Mouse (Mus musculus) spleen, postnatal 14 days (tissue): ENCODE measurements around the gene Rbm3.
"Not testable (repeated sequence)": the region's sequence is repeated elsewhere in the genome, so short reads cannot be mapped to it uniquely, and the experiment has no call there.

Source experiments
- DNase-seq, 2 experiments: peaks; one replicate each; pipeline ENCODE4 v3.0.0; 2021 to 2022; ENCODE audit warnings: low spot score in 2 of 2

Rbm3 gene

DNA sequence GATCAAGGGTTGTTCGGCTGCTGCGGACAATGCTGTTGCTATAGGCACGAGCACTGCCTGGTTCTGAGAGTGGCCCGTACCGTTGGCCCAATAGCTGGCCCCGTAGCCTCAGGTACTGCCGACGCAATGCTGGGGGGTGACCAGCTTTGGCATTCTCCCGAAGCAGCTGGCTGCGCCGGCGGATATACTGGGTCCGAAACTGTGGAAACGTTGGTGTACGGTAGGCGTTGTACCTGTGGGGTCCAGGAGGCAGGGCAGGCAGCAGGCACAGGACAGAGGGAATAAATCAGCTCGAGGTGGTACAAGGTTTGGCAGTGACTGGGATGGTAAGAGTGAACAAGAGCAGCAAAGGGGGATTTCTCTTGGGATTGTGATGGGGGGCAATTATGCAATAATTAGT, 14.3 kb downstream of the Rbm3 start:
- DNase-seq = no peak

DNA sequence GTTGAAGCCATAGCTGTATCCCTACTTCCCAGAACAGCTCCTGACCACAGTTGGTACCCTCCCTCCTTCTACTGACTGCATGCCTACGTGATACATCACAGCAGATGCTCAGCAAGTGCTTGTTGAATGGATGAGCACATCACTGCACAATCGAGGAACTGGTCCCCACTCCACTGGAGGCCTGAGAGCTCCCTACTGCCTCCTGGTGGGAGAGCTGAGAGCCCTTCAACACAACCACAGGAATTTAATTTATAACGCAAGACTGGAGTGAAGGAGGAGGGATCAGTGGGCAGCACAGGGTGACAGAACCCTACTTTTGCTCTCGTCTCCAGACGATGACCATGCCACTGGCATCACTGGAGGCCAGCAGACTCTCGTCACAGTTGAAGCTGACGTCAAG, 20.4 kb downstream of the Rbm3 start:
- no peak for DNase-seq

DNA sequence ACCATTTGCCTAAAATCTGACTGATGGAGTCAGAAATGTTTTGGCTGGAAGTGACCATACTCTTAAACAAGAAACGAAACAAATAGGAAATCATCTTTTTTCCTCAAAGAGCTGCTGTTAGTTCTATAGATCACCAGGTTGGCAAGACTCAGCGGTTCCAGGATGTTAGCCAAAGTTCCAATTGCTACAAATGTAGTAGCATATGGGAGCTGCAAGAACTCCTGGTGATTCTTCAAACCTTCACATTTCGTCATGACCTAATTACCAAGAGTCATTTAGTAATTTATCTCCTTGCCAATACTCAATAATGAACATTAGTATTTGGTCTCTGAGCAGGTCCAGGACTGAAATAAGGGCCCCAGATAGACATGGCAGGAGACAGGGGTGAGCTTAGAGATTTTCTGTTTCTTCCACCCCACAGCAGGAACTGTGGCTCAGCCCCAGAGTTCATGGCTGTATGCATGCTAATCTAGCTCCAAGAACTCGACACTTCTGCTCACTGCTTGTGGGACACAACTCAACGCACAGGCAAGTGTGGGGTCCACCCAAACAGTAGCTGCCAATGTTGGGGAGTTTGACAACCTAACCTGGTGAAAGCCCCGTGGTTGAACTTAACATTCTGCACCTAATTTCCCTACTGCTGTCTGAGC, 21.7 kb downstream of the Rbm3 start:
- no peak for DNase-seq

DNA sequence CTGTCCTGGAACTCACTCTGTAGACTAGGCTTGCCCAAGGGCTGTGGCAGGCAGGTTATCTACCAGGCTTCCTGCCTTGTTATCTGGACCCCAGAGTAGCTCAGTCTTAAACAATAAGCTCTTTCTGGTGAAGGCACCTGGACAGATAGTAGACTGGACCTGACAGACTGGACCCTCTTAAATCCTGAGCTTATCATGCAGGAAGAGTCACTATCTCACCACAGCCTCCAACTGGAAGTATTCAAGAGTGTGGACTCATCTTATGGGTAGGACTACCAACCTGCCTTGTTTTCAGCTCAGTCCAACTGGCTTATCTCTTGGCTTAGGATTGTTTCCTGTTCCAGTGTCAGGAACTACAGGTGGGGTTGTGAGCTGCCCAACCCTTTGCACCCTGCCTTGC, 28.4 kb downstream of the Rbm3 start:
- no peak for DNase-seq

DNA sequence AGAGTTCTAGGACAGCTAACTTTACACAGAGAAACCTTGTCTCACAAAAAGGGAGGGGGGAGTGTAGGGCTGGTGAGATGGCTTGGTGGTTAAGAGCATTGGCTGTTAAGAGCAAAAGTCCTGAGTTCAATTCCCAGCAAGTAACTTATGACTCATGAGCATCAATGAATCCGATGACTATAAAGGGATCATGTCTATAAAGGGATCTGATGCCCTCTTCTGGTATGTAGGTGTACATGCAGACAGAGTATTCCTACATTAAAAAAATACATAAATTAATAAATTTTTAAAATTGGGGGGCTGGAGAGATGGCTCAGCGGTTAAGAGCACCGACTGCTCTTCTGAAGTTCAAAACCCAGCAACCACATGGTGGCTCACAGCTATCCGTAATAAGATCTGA, 30.4 kb downstream of the Rbm3 start:
- no peak for DNase-seq

DNA sequence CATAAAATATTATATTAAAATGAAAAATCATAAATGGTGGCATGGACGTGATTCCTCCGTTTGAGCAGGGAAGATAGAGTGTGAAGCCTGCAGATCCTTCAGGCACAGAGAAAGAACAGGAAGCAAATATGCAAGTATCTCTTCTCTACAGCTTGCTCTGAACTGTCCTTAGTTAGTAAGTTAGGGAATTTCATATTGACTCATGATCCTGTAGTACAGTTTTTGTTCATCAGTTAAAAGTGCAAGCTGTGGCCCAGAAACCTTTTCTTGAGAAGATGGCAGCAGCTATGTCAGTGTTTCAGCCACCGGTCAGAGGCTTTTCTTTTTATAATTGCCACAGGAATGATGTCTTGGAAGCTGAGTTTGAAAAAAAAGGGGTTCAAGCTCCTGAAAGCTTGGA, 40.7 kb downstream of the Rbm3 start:
- no peak for DNase-seq

DNA sequence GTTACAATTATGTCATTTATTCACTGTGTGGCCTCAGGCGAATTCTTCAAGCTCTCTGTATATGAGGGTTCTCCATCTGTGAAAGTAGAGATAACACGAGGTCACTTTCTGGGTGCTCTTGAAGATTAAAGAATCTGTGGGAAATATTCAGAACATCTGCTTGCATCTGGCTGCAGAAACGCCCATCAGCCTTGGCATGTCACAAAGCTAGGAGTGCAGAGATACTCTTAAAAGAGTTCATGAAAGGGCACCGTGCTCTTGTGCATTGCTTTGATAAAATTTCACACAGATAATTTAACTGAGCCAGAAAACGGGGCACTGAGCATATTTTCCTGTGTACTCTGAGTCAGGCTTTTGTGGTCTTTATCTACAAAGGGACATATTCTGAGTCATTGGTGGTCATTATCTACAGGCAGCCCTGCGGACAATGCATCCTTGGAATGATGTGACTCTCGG, 43.4 kb downstream of the Rbm3 start:
- no peak for DNase-seq

DNA sequence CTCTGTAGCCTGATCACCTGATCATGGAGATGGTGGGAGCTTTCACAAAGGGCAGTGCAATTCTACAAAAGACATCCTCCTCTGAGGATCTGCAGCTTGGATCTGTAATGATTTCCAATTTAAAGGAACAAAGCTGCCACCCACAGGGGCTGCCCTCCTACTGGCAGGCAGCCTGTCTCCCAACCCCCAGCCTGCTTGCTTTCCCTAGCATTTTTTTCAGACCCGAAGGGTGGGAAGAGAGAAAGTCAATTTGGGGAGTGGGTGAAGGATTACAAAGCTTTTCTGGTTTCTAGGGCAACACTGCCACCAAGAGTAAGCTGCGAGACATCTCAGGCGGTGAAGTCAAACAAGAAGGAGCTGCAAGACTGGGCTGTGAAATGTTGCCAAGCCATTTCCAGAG, 44.7 kb downstream of the Rbm3 start:
- DNase-seq = no peak

DNA sequence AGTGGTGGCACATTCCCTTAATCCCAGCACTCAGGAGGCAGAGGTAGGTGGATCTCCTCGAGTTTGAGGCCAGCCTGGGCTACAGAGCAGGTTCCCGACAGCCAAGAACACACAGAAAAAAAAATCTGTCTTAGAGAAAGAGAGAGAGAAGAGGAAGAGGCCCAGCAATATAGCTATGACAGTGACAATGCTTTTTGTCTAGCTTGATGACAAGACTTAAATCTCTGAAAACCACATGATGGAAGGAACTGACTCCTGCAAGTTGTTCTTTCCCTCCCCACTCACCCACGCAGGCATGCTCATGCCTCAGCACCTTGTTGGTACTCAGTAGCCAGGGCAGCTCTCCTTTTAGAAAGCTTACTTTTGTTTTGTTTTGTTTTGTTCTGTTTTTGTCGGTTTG, 46.2 kb downstream of the Rbm3 start:
- no peak for DNase-seq

DNA sequence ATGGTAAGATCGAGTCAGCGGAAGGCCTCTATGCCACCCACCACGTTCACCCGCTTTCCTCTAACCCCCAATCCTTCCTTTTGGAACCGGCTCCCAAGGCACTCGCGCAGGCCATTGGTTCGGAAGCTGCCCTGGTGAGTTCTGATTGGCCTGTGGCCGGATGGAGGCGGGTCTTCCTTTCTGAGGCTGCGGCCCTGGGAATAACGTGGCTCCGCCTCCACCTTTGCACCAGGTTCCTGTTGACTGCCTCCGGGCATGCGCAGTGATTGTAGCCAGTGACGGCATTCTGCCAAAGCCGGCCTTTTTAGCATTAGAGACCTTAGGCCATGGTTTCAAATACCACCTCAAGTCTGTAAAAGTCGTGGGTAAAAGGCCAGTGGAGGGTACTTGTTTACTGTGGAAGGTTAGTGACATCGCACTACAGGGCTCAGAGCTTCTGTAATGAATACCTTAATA, 48.9 kb downstream of the Rbm3 start:
- peak; percentile 91 for DNase-seq

DNA sequence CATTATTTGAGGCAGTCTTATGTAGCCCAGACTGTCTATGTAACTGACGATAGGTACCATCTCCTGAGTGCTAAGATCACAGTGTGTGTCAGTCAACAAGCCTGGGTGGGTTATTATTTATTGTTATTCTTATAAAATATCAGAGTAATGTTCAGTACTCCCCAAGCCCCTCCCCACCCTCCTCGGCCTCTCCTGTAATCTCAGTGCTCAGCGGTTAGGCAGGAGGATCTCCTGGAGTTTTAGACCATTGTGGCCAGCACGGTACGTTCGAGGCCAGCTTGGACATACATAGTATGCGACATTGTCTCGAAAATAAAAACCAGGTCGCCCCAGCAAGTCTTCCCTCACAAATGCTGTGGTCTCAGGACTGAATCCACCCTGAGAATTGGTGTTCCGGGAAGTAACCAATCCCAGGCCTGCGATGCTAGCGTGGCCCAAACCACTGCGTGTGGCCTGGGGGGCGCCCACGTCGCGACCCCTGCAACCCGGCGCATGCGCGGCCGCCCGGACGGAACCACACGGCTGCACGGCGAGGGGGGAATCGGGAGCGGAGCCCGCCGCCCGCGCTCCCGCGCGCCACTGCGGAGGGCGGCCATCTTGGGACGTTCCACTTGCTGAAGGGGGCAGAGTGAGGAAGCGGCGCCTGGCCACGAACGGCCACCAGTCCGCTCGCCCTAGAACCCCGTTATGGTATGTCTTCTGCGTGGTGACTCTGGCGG, 49.5 kb downstream of the Rbm3 start:
- DNase-seq = peak; percentile 75 to 84

DNA sequence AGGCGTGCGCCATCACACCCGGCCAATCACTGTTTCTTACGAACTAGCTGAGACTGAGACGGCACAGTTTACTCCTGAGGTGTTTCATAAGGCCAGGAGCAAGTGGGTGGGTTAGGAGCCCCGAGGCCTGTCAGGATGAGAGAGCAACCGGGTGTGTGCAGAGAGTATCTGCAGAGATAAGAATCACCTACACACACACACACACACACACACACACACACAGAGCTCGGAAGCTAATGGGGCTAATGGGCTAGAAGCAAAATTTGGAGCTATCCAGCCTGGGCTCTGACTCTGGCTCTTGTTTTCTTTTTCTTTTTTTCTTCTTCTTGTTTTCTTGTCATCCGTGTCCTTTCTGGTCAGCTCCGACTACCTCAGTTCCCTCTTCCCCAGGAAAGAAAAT, 50.1 kb downstream of the Rbm3 start:
- DNase-seq = no peak

DNA sequence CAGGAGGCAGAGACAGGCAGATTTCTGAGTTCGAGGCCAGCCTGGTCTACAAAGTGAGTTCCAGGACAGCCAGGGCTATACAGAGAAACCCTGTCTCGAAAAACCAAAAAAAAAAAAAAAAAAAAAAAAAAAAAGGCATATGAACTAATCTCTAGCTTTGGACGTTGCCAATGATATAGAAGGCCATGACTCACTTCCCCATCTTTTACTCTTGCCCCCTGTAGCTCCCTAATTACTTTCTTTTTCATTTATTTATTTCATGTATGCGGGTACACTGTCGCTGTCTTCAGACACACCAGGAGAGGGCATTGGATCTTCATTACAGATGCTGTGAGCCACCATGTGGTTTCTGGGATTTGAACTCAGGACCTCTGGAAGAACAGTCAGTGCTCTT, 54.7 kb downstream of the Rbm3 start:
- DNase-seq = not testable (repeated sequence)

DNA sequence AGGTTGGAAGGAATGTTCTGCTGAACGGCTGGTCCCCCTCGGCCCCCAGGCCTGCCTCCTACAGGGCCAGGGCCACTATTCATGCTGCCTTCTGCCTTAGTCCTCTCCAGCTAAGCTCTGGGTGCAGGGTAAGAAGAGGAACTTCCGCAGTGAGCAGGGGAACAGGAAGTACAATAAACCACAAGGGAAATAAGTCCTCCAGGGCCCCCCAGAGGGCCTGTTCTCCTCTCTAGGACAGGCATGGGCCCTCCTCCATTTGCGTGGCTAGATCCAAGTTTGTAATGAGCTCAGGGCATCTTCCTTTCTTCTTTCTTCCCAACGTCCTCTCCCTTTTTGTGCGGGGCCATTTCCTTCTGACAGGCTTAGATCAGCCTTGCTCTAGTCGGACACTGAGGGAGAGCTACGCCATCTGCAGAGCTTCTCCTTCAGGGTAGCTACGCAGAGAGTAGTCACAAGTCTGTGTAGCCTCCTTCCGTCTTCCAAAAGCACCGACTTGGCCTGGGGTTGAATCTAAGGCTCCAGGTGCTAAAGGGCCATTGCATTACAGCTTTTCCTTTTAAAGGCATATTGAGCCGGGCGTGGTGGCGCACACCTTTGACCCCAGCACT, 55.2 kb downstream of the Rbm3 start, which contains the start of gene Was:
TSS of gene Was (minus strand) at position 153 of the 608 bp plus-strand sequence.
- DNase-seq = peak; percentile 13 to 34

DNA sequence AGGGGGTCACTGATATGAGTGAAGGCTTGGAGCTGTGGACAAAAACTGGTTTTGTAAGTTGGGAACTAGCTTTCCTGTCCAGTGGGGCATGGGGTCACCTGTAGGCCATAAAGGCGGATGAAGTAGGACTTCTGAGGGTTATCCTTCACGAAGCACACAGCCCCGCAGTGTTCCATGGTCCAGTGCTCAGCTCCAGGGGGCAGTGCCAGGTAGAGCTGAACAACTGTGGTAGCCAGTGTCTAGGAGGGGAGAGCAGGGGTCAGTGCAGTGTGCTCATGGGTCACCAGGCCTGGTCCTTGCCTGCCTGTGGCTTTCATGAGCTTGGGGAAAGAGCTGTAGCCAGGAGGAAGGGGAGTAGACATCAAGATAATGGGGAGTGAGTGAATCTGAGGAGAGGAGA, 55.9 kb downstream of the Rbm3 start:
- DNase-seq = no peak
